Mouse (Mus musculus): ENCODE measurements around the gene Rac2.

- no peak for TF ChIP-seq POLR2A (IDR thresholded peaks at IDR 0.05; ENCODE audit: low read depth, low read length)
- TF ChIP-seq CTCF (IDR thresholded peaks at IDR 0.05; ENCODE audit: extremely low read depth, insufficient read length, insufficient replicate concordance, low read depth, low read length), result no peak
Observed at GRCm38 (mm10) chr15:78549189-78549734, 23.3 kb downstream of the Rac2 start.
